Mouse (Mus musculus): ENCODE data around the gene G3bp1. TPM values are rescaled to one million over a fixed set of nuclear protein-coding genes. Genes with fewer than 3 reads are reported as not detected.

G3bp1 gene
- polyA plus RNA-seq (2016; fragmentation: Nextera tagmentation; extraction: Ambion mirVana) = 239 and 249 TPM in 2 replicates

DNA sequence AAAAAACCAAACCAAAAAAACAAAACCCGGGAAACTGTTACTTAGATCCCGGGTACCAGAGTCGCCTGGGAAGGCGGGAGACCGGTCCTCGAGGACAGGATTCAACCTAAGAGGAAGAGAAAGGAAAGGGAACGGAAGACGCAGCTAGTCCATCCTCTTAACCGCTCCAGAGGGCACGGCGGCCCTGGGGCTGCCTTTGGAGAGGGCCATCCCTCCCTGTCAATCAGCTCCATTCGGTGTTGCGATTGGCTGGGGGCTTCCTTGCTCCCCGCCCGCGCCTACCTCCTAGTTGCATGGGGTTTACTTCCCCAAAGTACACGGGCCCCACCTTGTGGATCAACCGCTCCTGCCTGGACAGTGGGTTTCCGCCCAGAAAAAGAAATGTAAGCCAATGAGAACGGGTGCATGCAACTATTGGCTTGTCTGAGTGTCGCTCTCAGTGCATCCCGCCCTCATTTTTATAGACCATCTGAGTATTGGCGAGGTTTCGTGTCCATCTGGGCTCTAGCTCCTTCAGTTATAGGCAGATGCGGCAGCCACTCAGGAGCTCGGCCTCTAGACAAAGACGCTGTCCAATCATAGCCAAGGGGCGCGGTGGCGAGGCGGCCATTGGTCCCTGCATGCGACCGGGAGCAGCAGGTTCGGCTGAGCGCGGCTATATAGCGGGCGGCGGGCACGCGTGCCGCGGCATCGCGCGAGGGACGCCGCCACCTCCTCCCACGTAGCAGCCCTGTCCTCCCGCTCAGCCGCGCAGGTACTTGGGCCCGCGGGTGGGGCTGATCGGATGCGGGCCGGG is at the start of gene G3bp1:
Gene G3bp1 (plus strand): TSS at position 638 of the 796 bp plus-strand sequence.
- under 1% methylated on average over 57 of the region's 57 CpGs for WGBS
- Histone ChIP-seq H3K4me3 (replicated peaks) (peak within 1 kb of the TSS; percentile 96), H3K27ac (peak within 1 kb of the TSS; percentile 90), H3K36me3 (replicated peaks) (peaks cover 24% of the 10 kb centered on the region), H3K27me3 (no peaks in the 10 kb centered on the region), H3K4me1 (peaks cover 24% of the 10 kb centered on the region), H3K9me3 (no peaks in the 10 kb centered on the region), H3K9ac (peak within 1 kb of the TSS; percentile 98), H3K4me2 (peak within 1 kb of the TSS; percentile 79)
- peak; percentile 98 for ATAC-seq (ENCODE audit: low FRiP score)

DNA sequence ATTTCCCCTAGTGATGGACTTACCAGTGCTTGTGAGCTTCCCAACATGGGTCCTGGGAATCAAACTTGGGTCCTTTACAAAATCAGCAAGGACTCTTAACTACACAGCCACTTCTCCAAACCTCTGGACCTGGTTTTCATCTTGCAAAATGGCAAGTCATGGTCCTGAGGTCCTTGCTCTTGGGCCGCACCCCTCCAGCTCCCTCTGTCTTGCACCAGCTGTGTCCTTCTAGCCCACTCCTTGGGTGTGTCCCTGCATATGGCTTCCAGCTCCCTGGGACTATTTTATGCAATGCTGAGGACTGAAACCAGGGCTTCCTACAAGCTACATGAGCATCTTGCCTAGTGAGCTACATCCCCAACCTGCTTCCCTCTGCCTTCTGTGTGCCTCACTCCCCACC is 46.5 kb upstream of the G3bp1 start, which contains the start of gene Sparc:
Gene Sparc (minus strand): TSS at position 206 of the 400 bp plus-strand sequence.
- peaks cover 53% of the 10 kb centered on the region for H3K4me1 ChIP-seq
- no peak within 1 kb of the TSS for H3K4me2 ChIP-seq
- H3K27ac ChIP-seq = peak within 1 kb of the TSS; percentile 79
- no peak within 1 kb of the TSS for H3K4me3 ChIP-seq (replicated peaks)
- WGBS = 95% methylated on average over 1 of the region's 1 CpGs
- H3K9ac ChIP-seq = no peak within 1 kb of the TSS
- ATAC-seq (ENCODE audit: low FRiP score) = no peak
- H3K27me3 ChIP-seq = no peaks in the 10 kb centered on the region
- no peaks in the 10 kb centered on the region for H3K36me3 ChIP-seq (replicated peaks)
- no peaks in the 10 kb centered on the region for H3K9me3 ChIP-seq

DNA sequence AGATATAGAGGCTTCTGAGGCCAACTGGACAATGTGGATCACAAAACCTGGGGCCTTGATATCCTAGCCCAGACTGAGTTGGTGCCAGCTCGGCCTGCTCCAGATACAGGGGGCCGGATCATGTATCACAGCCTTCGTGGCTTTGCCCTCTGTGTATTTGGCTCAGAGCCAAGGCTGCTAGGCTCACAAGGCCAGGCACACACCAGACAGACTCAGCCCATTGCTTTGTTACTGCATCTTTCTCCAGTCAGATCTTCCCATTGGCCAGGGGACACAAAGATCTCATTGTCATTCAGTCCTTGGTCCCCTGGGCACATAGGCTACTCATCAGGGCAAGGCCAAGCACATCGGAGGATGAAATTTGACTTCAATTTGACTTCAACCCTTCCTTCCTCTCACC is 45.7 kb upstream of the G3bp1 start:
- H3K4me3 ChIP-seq (replicated peaks) = no peak overlapping the region
- H3K4me1 ChIP-seq = peaks cover 51% of the 10 kb centered on the region
- H3K27me3 ChIP-seq = no peaks in the 10 kb centered on the region
- H3K9me3 ChIP-seq = no peaks in the 10 kb centered on the region
- H3K4me2 ChIP-seq = no peak overlapping the region
- H3K36me3 ChIP-seq (replicated peaks) = no peaks in the 10 kb centered on the region
- peak; percentile 71 for ATAC-seq (ENCODE audit: low FRiP score)
- no peak overlapping the region for H3K9ac ChIP-seq
- WGBS = 13% methylated on average over 4 of the region's 4 CpGs
- H3K27ac ChIP-seq = peak overlapping the region; percentile 79

DNA sequence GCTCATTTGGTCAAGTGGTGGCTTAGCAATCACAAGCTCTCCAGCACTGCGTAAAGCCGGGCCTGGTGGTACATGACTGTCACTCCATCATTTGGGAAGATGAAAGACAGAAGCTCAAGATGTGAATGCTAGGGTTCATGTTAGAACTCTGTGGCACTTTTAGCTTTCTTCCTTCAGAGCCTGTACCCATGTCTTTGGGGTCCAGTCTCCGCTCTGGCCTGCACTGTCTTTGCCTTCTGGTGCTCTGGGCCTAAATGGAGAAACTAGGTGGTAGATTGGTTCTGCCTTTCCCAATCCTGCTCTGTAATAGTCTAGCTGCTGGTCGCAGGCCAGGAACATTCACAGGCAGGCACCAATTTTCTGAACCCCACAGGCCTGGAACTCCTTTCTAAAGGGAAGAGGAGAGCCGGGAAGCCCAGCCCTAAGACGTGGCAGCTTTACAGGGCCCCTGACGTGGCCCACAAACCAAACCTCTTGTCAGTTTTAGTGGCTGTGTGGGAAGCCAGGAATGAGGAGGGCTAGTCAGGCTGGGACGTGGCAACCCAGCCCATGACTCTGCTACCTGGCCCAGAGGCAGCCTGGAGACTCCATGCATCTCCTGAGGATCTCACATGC is 44.6 kb upstream of the G3bp1 start:
- WGBS = 79% methylated on average over 8 of the region's 8 CpGs
- no peak for ATAC-seq (ENCODE audit: low FRiP score)
- H3K27me3 ChIP-seq = no peaks in the 10 kb centered on the region
- H3K36me3 ChIP-seq (replicated peaks) = no peaks in the 10 kb centered on the region
- no peak overlapping the region for H3K9ac ChIP-seq
- no peak overlapping the region for H3K4me3 ChIP-seq (replicated peaks)
- no peaks in the 10 kb centered on the region for H3K9me3 ChIP-seq
- H3K4me2 ChIP-seq = no peak overlapping the region
- H3K4me1 ChIP-seq = peaks cover 40% of the 10 kb centered on the region
- H3K27ac ChIP-seq = no peak overlapping the region

DNA sequence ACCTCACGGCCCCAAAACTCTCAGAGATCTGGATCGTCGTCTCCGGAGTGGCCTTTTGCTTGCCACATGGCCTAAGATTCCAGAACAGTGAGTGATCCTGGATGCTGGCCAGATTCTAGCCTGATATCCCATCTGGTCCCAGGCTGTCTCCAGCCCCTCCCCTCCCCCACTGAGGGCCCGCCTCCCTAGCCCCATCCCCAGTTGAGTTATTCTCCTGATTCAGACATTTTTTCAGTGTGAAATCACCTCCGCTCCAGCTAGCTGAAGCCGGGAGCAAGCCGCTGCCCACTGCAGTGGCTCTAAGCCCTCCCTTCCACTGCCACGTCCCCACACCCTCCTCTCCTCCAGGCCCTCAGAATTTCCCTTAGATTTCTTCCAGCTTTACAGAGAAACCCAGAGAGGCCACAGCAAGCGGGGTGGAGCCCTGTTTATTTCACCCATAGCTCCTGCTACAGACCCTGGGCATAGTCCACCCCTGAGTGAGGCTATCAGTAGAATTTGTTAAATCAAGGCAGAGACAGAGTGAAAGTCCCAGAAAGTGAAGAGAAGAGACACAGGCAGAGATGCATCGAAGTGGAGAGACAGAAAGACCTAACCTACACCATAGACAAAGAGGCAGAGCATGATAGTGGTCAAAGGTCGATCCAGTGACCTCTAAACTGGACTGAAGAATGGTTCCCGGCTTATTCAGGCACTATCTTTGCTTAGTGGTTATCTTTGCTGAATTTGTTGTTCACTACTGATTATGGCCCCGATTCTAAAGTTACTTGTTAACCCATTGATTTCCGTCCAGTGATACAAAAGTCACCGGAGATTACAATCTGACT is 41.1 kb upstream of the G3bp1 start:
- H3K36me3 ChIP-seq (replicated peaks) = no peaks in the 10 kb centered on the region
- no peak overlapping the region for H3K9ac ChIP-seq
- no peaks in the 10 kb centered on the region for H3K9me3 ChIP-seq
- H3K4me3 ChIP-seq (replicated peaks) = no peak overlapping the region
- no peaks in the 10 kb centered on the region for H3K27me3 ChIP-seq
- H3K27ac ChIP-seq = peak overlapping the region; percentile 38
- peak; percentile 78 for ATAC-seq (ENCODE audit: low FRiP score)
- H3K4me2 ChIP-seq = 0 out of 2 replicates have a peak overlapping the region, but pooled peaks have one; percentile 0
- H3K4me1 ChIP-seq = peaks cover 34% of the 10 kb centered on the region
- 41% methylated on average over 16 of the region's 16 CpGs for WGBS

DNA sequence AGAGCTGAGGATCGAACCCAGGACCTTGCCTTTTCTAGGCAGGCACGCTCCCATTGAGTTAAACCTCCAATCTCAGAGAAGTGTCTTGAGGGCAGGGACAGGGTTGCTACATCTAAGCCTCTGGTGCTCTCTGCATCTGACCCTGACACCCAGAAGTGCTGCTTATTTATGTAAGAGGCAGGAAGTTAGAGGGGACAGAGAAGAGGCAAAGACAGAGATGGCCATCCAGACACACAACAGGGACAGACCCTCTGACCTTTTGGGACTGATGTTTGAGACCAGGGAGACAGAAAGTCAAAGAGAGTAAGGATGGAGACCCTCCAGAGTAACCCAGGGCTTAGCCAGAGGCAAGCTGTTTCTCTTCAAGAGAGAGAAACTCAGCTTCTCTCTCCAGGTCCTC is 39.5 kb upstream of the G3bp1 start:
- Histone ChIP-seq H3K4me2 (no peak overlapping the region), H3K4me3 (replicated peaks) (no peak overlapping the region), H3K36me3 (replicated peaks) (no peaks in the 10 kb centered on the region), H3K9me3 (no peaks in the 10 kb centered on the region), H3K4me1 (peaks cover 19% of the 10 kb centered on the region), H3K27ac (no peak overlapping the region), H3K9ac (no peak overlapping the region), H3K27me3 (no peaks in the 10 kb centered on the region)
- ATAC-seq (ENCODE audit: low FRiP score) = no peak
- WGBS = 88% methylated on average over 2 of the region's 2 CpGs

DNA sequence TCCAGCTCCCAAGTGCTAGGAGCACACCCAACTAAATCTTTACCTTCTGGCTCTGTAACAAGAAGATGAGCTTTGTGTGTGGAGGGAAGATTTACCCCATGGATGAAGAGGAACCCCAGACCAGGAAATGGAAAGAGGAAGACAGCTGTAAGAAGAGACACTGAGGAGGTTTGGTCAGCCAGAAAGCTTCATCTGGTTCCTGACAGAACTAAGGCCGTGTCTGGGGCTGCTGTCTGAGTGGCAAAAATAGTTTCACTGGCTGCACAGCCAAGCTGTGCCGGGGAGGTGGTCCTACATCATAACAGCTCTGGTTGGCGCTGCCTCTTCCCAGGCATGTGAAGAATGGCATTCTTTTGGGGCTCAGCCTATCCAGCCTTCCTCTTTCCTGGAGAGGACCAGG is 36.5 kb upstream of the G3bp1 start:
- H3K4me3 ChIP-seq (replicated peaks) = no peak overlapping the region
- H3K27ac ChIP-seq = no peak overlapping the region
- H3K9me3 ChIP-seq = no peaks in the 10 kb centered on the region
- no peak overlapping the region for H3K4me2 ChIP-seq
- peaks cover 6% of the 10 kb centered on the region for H3K4me1 ChIP-seq
- ATAC-seq (ENCODE audit: low FRiP score) = no peak
- no peaks in the 10 kb centered on the region for H3K27me3 ChIP-seq
- no peak overlapping the region for H3K9ac ChIP-seq
- 71% methylated on average over 3 of the region's 3 CpGs for WGBS
- no peaks in the 10 kb centered on the region for H3K36me3 ChIP-seq (replicated peaks)

DNA sequence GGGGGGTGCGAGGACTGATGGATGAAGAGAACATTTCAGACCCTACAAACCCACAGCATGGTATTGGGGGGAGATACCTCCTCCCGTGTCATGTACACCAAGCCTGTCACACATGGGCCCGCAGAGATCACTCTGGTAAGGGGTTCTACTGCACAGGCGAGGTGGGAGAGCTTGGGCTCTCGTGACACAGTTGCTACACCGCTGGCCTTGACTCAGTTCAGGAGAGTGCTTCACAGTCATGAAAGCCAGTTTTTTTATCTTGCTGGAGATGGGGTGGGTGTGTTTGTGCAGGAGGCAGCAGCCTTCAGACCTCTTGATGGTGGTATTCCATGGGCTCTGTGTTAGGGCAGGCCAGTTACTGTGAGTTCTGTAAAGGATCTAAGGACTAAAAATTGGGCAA is 33.4 kb upstream of the G3bp1 start:
- no peak overlapping the region for H3K4me3 ChIP-seq (replicated peaks)
- no peak overlapping the region for H3K4me2 ChIP-seq
- H3K4me1 ChIP-seq = no peaks in the 10 kb centered on the region
- H3K9ac ChIP-seq = no peak overlapping the region
- 87% methylated on average over 6 of the region's 6 CpGs for WGBS
- ATAC-seq (ENCODE audit: low FRiP score) = no peak
- no peaks in the 10 kb centered on the region for H3K27me3 ChIP-seq
- no peak overlapping the region for H3K27ac ChIP-seq
- H3K36me3 ChIP-seq (replicated peaks) = no peaks in the 10 kb centered on the region
- H3K9me3 ChIP-seq = no peaks in the 10 kb centered on the region

DNA sequence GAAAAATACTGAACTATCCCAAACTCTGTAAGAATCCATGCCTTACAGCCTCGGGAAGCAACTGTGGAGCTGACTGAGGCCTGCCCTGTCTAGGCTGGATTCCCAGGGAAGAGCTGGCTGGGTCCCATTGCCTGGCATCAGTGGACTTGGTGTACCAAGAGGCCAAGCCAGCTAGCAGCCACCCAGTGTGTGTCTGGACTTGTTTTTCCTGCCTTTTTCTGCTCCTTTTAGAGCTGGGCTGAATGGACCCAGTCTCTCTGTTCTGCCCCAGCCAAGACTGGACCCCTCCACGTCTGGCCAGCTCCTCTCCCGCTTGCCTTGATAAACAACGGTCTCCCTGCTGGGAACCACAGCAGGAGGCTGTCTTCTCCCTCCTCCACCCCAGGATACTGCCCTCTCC is 31.5 kb upstream of the G3bp1 start:
- Histone ChIP-seq H3K9me3 (no peaks in the 10 kb centered on the region), H3K4me3 (replicated peaks) (no peak overlapping the region), H3K9ac (no peak overlapping the region), H3K4me2 (no peak overlapping the region), H3K27ac (no peak overlapping the region), H3K4me1 (no peaks in the 10 kb centered on the region), H3K36me3 (replicated peaks) (no peaks in the 10 kb centered on the region), H3K27me3 (no peaks in the 10 kb centered on the region)
- 45% methylated on average over 4 of the region's 4 CpGs for WGBS
- ATAC-seq (ENCODE audit: low FRiP score) = no peak

DNA sequence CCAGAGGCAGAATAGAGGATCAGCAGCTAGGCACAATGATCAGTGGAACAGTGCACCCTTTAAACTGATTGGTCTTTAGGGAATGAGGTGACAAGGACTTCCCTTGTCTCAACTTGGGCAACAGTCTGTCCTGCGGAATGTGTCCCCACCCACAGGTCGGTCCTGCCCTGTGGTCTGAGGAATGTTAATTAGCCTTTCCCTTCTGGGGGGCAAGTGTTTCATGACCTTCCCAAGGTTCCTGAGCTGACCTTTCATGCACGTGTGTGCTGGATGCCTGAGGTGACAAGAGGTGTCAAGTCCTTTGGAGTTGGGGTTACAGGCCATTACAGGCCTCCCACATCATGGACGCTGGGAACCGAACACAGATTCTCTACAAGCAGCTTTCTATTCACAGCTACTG is 29.8 kb upstream of the G3bp1 start:
- no peaks in the 10 kb centered on the region for H3K27me3 ChIP-seq
- no peak overlapping the region for H3K27ac ChIP-seq
- H3K4me2 ChIP-seq = no peak overlapping the region
- no peak overlapping the region for H3K4me3 ChIP-seq (replicated peaks)
- no peaks in the 10 kb centered on the region for H3K9me3 ChIP-seq
- no peak overlapping the region for H3K9ac ChIP-seq
- no peaks in the 10 kb centered on the region for H3K4me1 ChIP-seq
- no peaks in the 10 kb centered on the region for H3K36me3 ChIP-seq (replicated peaks)
- ATAC-seq (ENCODE audit: low FRiP score) = no peak
- WGBS = 51% methylated on average over 5 of the region's 5 CpGs

DNA sequence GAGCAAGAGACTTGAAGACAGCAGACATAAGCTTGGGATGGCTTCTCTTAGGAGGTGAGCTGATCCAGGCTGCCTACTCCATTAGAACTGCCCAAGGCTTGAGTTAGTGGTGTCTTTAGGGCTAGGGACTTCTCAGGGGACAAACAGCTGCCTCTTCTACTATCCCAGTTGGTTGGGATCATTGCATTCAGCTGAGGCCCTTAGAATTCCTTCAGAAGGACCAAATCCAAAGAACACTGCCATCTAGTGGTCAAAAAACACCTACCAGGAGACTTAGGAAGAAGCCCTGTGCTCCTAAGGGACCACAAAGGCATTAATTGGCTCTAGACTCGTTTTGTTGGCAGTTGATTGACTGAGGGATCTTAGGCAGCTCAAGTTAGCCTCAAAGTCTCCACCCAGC is 24.7 kb upstream of the G3bp1 start:
- Histone ChIP-seq H3K4me3 (replicated peaks) (no peak overlapping the region), H3K9me3 (no peaks in the 10 kb centered on the region), H3K36me3 (replicated peaks) (peaks cover 5% of the 10 kb centered on the region; the same call in 1 of the 2 replicates), H3K27ac (no peak overlapping the region), H3K27me3 (no peaks in the 10 kb centered on the region), H3K4me2 (no peak overlapping the region), H3K9ac (no peak overlapping the region), H3K4me1 (no peaks in the 10 kb centered on the region)
- WGBS = 0% methylated on average over 1 of the region's 1 CpGs
- ATAC-seq (ENCODE audit: low FRiP score) = no peak

DNA sequence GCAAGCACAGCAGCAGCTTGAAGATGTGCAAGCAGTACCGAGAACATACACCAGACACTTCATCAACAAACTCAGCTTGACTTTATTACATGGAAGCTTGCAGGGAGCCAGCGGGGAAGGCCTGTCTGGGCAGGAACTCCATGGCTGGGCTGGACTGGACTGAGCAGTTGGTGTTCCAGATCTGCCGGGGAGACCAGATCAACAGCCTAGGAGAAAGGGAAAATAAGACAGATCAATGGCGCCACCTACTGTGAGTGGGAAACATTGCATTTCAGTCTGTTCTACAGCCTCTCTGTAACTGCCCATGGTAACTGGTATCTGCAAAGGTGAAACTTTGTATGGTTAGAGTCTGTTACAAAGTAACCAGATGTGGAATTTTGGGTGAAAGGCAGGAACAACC is 22.9 kb upstream of the G3bp1 start:
- Histone ChIP-seq H3K27me3 (no peaks in the 10 kb centered on the region), H3K9ac (no peak overlapping the region), H3K4me2 (no peak overlapping the region), H3K4me3 (replicated peaks) (no peak overlapping the region), H3K27ac (no peak overlapping the region), H3K9me3 (no peaks in the 10 kb centered on the region), H3K36me3 (replicated peaks) (peaks cover 12% of the 10 kb centered on the region), H3K4me1 (peaks cover 8% of the 10 kb centered on the region; the same call in 1 of the 2 replicates)
- ATAC-seq (ENCODE audit: low FRiP score) = peak; percentile 71; the same call in 1 of the 2 replicates
- 29% methylated on average over 4 of the region's 4 CpGs for WGBS

Measured in forebrain, embryonic 12.5 days (tissue).